9 mouse cellular contexts compared by ENCODE assay signal in the genomic region with DNA sequence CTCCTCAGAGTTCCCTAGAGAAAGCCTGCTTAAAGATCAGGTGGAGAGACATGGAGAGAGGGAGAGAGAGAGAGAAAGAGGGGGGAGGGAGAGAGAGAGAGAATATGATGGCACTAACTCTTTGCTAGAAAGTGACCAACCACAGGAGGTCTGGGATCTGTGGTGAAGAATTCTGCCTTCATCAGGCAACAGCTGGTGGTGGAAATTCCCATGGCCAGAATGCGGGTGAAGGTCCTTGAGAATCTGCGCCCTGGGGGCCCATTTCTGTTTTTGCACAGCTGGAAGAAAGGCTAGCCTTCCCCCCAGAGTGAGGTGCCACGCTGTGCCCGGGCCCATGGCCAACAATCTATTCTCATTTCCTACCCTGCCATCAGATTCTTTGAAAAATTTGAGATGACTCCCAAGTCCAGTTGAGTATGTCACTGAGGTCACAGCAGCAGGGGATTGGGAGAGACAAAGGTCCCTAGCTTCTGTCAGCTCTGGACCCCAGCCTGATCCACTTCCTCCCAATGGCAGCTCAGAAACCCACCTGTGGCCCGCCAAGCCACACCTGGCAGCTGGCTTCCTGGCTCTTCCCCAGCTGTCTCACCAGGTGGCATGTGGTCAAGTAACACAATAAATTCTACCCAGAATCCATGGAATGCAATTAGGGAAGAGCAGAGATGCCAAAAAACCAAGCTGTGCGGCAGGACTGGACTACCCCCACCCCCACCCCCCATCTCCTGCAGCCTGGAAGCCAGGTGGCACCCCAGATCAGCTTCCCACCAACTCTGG. TPM values are rescaled to one million over a fixed set of nuclear protein-coding genes. Genes with fewer than 3 reads are reported as not detected.
DNase-seq lines count a peak whose midpoint lies in the region; ATAC-seq and TF ChIP-seq lines count a peak whose summit lies in the region.
"Had no signal": no experiment of that assay in that cellular context is flagged by ENCODE, and none has a peak within 500 bp of the region (broad histone marks: within the 10 kb centered on the region; RNA-seq: fewer than 3 reads in every experiment).

No protein-coding gene starts in this region.

- H3K79me2 ChIP-seq in myocyte (ENCODE audit: control insufficient read depth, insufficient read depth), result peaks cover 84% of the 10 kb centered on the region

- H3K9ac ChIP-seq in heart, embryonic 12.5 days, result 0 out of 2 replicates have a peak overlapping the region, but pooled peaks have one; percentile 4
- no peak overlapping the region for H3K9ac ChIP-seq in heart, embryonic 11.5 days (ENCODE audit: low read depth, low read length)
- no peak overlapping the region for H3K9ac ChIP-seq in neural tube, embryonic 13.5 days
- H3K9ac ChIP-seq in neural tube, embryonic 15.5 days (replicated peaks), result no peak overlapping the region
- H3K9ac ChIP-seq: liver, embryonic 13.5 days had no signal

- H3K4me3 ChIP-seq in heart, embryonic 12.5 days, result no peak overlapping the region
- H3K4me3 ChIP-seq in heart, embryonic 11.5 days (ENCODE audit: low read depth, low read length), result no peak overlapping the region
- H3K4me3 ChIP-seq in neural tube, embryonic 13.5 days, result no peak overlapping the region
- H3K4me3 ChIP-seq in neural tube, embryonic 15.5 days (replicated peaks), result no peak overlapping the region
- H3K4me3 ChIP-seq in myocyte, result no peak overlapping the region
- no peak overlapping the region for H3K4me3 ChIP-seq in lung, adult 2 months (replicated peaks; ENCODE audit: extremely low read depth, low read depth, low read length)
- H3K4me3 ChIP-seq: liver, embryonic 13.5 days had no signal

- no peaks in the 10 kb centered on the region for H3K27me3 ChIP-seq in heart, embryonic 12.5 days (replicated peaks)
- H3K27me3 ChIP-seq in heart, embryonic 11.5 days (ENCODE audit: control insufficient read depth, insufficient read depth, low read length), result no peaks in the 10 kb centered on the region
- H3K27me3 ChIP-seq in neural tube, embryonic 13.5 days, result no peaks in the 10 kb centered on the region
- H3K27me3 ChIP-seq in neural tube, embryonic 15.5 days (replicated peaks), result no peaks in the 10 kb centered on the region
- H3K27me3 ChIP-seq in myocyte (ENCODE audit: control insufficient read depth, insufficient read depth, insufficient read length), result no peaks in the 10 kb centered on the region
- H3K27me3 ChIP-seq: liver, embryonic 13.5 days had no signal

- H3K4me2 ChIP-seq in heart, embryonic 12.5 days, result no peak overlapping the region
- H3K4me2 ChIP-seq in heart, embryonic 11.5 days, result no peak overlapping the region
- H3K4me2 ChIP-seq in neural tube, embryonic 13.5 days, result no peak overlapping the region
- H3K4me2 ChIP-seq in neural tube, embryonic 15.5 days, result no peak overlapping the region
- peak overlapping the region; percentile 55 for H3K4me2 ChIP-seq in myocyte (ENCODE audit: low read depth)
- H3K4me2 ChIP-seq: liver, embryonic 13.5 days had no signal

- TF ChIP-seq POLR2A in myocyte (IDR thresholded peaks at IDR 0.05; ENCODE audit: insufficient read length, low read depth), result no peak
- TF ChIP-seq POLR2A in lung, adult 2 months (IDR thresholded peaks at IDR 0.05; ENCODE audit: borderline replicate concordance, extremely low read depth, low read depth, low read length), result no peak

- ATAC-seq in heart, embryonic 12.5 days (ENCODE audit: insufficient number of reproducible peaks, low FRiP score), result no peak
- ATAC-seq in heart, embryonic 11.5 days (replicated peaks; ENCODE audit: insufficient number of reproducible peaks, low FRiP score, low TSS enrichment), result no peak
- peak; percentile 7; the same call in 1 of the 2 replicates for ATAC-seq in neural tube, embryonic 13.5 days (ENCODE audit: low read depth)
- ATAC-seq in neural tube, embryonic 15.5 days (ENCODE audit: low FRiP score), result no peak; the same call in 1 of the 2 replicates

- H3K4me1 ChIP-seq in heart, embryonic 12.5 days (replicated peaks), result peaks cover 65% of the 10 kb centered on the region
- H3K4me1 ChIP-seq in heart, embryonic 11.5 days (ENCODE audit: control insufficient read depth, insufficient read depth, low read length), result peaks cover 49% of the 10 kb centered on the region
- H3K4me1 ChIP-seq in neural tube, embryonic 13.5 days (replicated peaks), result peaks cover 39% of the 10 kb centered on the region
- H3K4me1 ChIP-seq in neural tube, embryonic 15.5 days, result peaks cover 25% of the 10 kb centered on the region
- H3K4me1 ChIP-seq in lung, adult 2 months (ENCODE audit: control insufficient read depth, insufficient read depth, low read length), result no peaks in the 10 kb centered on the region

- H3K36me3 ChIP-seq in heart, embryonic 12.5 days, result no peaks in the 10 kb centered on the region
- no peaks in the 10 kb centered on the region for H3K36me3 ChIP-seq in heart, embryonic 11.5 days (ENCODE audit: control insufficient read depth, insufficient read depth, low read length)
- no peaks in the 10 kb centered on the region for H3K36me3 ChIP-seq in neural tube, embryonic 13.5 days
- H3K36me3 ChIP-seq in neural tube, embryonic 15.5 days, result no peaks in the 10 kb centered on the region
- no peaks in the 10 kb centered on the region for H3K36me3 ChIP-seq in myocyte (ENCODE audit: control insufficient read depth, insufficient read depth)
- H3K36me3 ChIP-seq: liver, embryonic 13.5 days had no signal

- peak; percentile 87 to 89 for DNase-seq in cerebellum, postnatal 10 days
- no peak for DNase-seq in natural killer cell, adult 2 months (ENCODE audit: low spot score in 2 of 2)
- DNase-seq in lung, adult 2 months, result no peak

- no peaks in the 10 kb centered on the region for H3K9me3 ChIP-seq in heart, embryonic 12.5 days (replicated peaks)
- H3K9me3 ChIP-seq in heart, embryonic 11.5 days (replicated peaks; ENCODE audit: control insufficient read depth, low read length), result no peaks in the 10 kb centered on the region
- no peaks in the 10 kb centered on the region for H3K9me3 ChIP-seq in neural tube, embryonic 13.5 days
- H3K9me3 ChIP-seq in neural tube, embryonic 15.5 days (replicated peaks), result no peaks in the 10 kb centered on the region
- H3K9me3 ChIP-seq: liver, embryonic 13.5 days had no signal

- TF ChIP-seq CTCF in lung, adult 2 months (IDR thresholded peaks at IDR 0.05; ENCODE audit: insufficient read depth, low read length), result no peak

- 84% methylated on average over 6 of the region's 6 CpGs for WGBS in heart, embryonic 12.5 days
- WGBS in heart, embryonic 11.5 days (ENCODE audit: insufficient replicate concordance), result 83% methylated on average over 6 of the region's 6 CpGs
- WGBS in neural tube, embryonic 13.5 days, result 78% methylated on average over 6 of the region's 6 CpGs
- WGBS in neural tube, embryonic 15.5 days, result 76% methylated on average over 6 of the region's 6 CpGs
- 74% methylated on average over 6 of the region's 6 CpGs for WGBS in lung, adult 2 months

- H3ac ChIP-seq in myocyte (ENCODE audit: control insufficient read depth, insufficient read length), result no peak overlapping the region

- no peak overlapping the region for H3K27ac ChIP-seq in heart, embryonic 12.5 days (ENCODE audit: poor library complexity, severe bottlenecking)
- H3K27ac ChIP-seq in heart, embryonic 11.5 days (ENCODE audit: low read depth, low read length), result no peak overlapping the region
- 0 out of 2 replicates have a peak overlapping the region, but pooled peaks have one; percentile 7 for H3K27ac ChIP-seq in neural tube, embryonic 13.5 days (replicated peaks)
- no peak overlapping the region for H3K27ac ChIP-seq in neural tube, embryonic 15.5 days (replicated peaks)

TF ChIP-seq in myocyte, 11 proteins besides CTCF, POLR2A, EP300 and RAD21:
- TF ChIP-seq MAX (IDR thresholded peaks at IDR 0.05; ENCODE audit: low read depth) (no peak), TCF12 (IDR thresholded peaks at IDR 0.05; ENCODE audit: insufficient read depth, poor library complexity, severe bottlenecking) (peak; percentile 99), TCF3 (IDR thresholded peaks at IDR 0.05; ENCODE audit: insufficient read length, low read depth) (peak; percentile 99), MYOD1 (IDR thresholded peaks at IDR 0.05; ENCODE audit: control insufficient read depth in 1 of 3, insufficient read length in 2 of 3, low read depth in 2 of 3) (peak; percentile 58 to 98 (median 97)), MYOG (IDR thresholded peaks at IDR 0.05; ENCODE audit: control insufficient read depth in 1 of 3, insufficient read depth in 1 of 3, insufficient read length in 2 of 3, low read depth in 2 of 3) (peak in 2 of 3 experiments; percentile 94 to 97), E2F4 (IDR thresholded peaks at IDR 0.05; ENCODE audit: insufficient read depth) (no peak)
TF ChIP-seq in myocyte: peak in this region for 4.

RNA-seq across cellular contexts. Expression of gene Col18a1, which starts 36.5 kb away (rescaled TPM):
- polyA plus RNA-seq in heart, embryonic 12.5 days (2016; fragmentation: Nextera tagmentation; extraction: Ambion mirVana), result 271 and 284 TPM in 2 replicates
- 113 and 164 TPM in 2 replicates for polyA plus RNA-seq in heart, embryonic 11.5 days (2014; fragmentation: Nextera tagmentation; extraction: Ambion mirVana)
- 63.3 and 64.2 TPM in 2 replicates for polyA plus RNA-seq in neural tube, embryonic 13.5 days (2015; fragmentation: Nextera tagmentation; extraction: Ambion mirVana)
- polyA plus RNA-seq in neural tube, embryonic 15.5 days (2015; fragmentation: Nextera tagmentation; extraction: Ambion mirVana), result 37.5 and 48.2 TPM in 2 replicates
- polyA plus RNA-seq in myocyte (2012; fragmentation: generic; extraction: Trizol), result 402 TPM
- polyA plus RNA-seq in lung, adult 2 months (2012; rRNA removed), result 38.1 and 39.3 TPM in 2 replicates

Comparison
In these comparisons a context has a peak if more than half of its experiments do, and no peak if none do; other contexts are left out.
1. DNase-seq: peak in cerebellum, postnatal 10 days (2 of 2); none in natural killer cell, adult 2 months (0 of 2) and lung, adult 2 months (single experiment).